Mouse (Mus musculus): ENCODE results near the gene Sec1. TPM values are rescaled to one million over a fixed set of nuclear protein-coding genes. Genes with fewer than 3 reads are reported as not detected.
"Not testable (repeated sequence)": the region's sequence is repeated elsewhere in the genome, so short reads cannot be mapped to it uniquely, and the experiment has no call there.

The Sec1 gene
- polyA plus RNA-seq, 1 experiment from 2014 or later = 2.0 TPM

DNA sequence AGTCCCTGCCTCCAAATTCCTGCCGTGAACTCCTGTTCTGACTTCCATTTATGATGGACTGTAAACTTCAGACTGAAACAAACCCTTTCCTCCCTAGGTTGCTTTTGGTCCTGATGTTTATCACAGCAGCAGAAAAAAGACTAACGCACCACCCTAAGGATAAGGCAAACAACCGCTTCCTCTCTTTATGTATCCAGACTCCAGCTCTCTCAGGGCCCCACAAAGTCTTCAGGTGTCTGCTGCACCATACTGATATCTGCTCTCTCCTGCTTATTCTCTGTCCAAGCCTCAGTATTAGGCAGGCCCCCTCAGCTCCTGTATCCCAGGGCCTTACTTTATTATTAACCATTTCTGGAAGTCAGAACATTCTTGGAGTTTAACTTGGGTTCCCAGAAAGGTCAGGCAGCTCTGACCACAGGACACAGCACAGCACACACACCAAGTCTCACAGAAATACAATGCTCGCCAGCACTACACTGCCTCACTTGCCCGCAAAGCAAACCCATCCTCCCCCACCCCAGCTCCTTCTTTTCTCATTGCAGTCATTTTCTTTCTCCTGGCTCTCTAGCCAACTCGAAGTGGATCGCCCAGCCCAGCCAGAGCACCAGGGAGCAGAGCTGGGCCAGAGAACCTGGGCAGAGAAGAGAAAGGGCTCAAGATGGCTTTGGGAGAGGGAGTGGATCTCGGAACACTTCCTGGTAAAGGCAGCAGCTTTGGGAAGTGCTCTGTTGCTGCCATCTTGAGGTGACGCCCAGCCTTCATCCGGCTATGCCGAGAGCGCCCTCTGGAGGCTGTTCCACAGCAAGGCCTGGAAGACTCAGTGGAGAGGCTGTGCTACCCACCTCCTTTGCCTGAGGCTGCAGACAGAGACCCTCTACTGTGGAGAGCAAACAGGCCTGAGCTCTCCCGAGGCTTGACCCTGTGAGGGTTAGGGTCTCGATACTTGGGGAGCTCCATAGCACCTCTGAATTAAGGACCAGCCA is 11.8 kb downstream of the Sec1 start:
- Histone ChIP-seq H3K27me3 (replicated peaks) (no peaks in the 10 kb centered on the region), H3K9ac (peak overlapping the region; percentile 36; the same call in 1 of the 2 replicates), H3K4me3 (replicated peaks) (no peak overlapping the region), H3K4me1 (replicated peaks) (peaks cover 41% of the 10 kb centered on the region), H3K27ac (peak overlapping the region; percentile 34; the same call in 1 of the 2 replicates), H3K4me2 (replicated peaks) (peak overlapping the region; percentile 49), H3K36me3 (no peaks in the 10 kb centered on the region), H3K9me3 (no peaks in the 10 kb centered on the region)
- WGBS = 28% methylated on average over 14 of the region's 14 CpGs
- peak; percentile 57 for ATAC-seq

DNA sequence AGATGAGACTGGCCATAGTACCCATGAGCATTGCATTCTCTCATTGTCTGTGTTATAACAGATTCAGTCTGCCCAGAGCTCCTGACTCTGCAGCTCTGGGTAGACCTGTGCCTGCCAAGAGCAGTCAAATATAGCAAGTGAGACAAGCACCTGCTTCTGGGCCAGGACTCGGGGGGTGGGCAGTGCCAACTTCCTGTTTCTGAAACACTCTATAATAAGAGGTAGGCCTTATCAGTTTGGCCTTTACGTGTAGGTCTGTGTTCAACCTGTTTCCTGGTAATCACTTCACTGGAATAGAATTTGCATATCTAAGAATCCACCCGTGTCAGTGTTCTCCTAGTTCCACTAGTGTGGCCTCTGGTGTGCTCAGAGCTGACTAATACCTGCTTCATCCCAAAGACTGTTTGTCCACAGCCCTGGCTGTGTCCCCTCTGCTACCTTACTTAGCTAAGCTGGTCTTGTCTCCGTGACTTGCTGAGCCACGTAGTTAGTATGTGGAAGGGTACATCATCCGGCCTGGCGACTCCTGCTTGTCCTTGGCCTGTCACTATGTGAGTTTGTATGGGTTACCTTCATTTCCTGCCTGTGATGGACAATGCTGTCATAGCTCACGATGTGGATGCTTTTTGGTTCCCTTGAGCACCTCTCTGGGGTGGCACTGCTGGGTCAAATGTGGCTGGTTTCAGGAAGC is 13.0 kb downstream of the Sec1 start:
- no peak for ATAC-seq
- H3K27ac ChIP-seq = no peak overlapping the region
- 68% methylated on average over 8 of the region's 8 CpGs for WGBS
- H3K9me3 ChIP-seq = no peaks in the 10 kb centered on the region
- no peaks in the 10 kb centered on the region for H3K27me3 ChIP-seq (replicated peaks)
- H3K4me3 ChIP-seq (replicated peaks) = no peak overlapping the region
- no peak overlapping the region for H3K4me2 ChIP-seq (replicated peaks)
- H3K9ac ChIP-seq = no peak overlapping the region
- no peaks in the 10 kb centered on the region for H3K36me3 ChIP-seq
- peaks cover 36% of the 10 kb centered on the region for H3K4me1 ChIP-seq (replicated peaks)

DNA sequence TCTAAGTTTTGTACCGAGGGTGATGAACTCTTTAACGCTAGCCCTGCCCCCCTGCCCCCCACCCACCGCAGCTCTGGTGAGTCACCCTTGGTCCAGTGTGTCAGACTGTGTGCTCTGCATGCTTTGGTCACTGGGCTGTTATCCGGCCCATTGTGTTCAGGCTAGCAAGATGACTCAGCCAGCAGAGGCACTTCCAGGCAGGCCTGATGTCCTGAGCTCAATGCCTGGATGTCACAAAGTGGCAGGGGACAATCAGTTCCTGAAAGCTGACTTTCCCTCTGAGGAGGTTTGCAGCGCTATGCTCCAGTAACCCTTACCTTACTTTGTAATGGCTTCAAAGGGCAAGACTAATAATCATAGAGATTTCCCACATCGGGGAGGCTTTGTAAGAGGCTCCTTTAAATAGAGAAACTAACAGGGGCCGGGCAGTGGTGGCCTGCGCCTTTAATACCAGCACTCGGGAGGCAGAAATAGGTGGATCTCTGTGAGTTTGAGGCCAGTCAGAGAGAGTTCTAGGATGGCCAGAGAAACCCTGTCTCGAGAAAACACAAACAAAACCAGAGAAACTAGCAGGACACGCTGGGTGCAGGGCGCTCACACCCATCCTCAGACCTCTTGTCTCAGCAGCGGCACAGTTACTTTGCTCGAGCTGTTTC is 14.1 kb downstream of the Sec1 start:
- Histone ChIP-seq H3K9ac (no peak overlapping the region), H3K9me3 (no peaks in the 10 kb centered on the region), H3K4me3 (replicated peaks) (no peak overlapping the region), H3K4me1 (replicated peaks) (peaks cover 25% of the 10 kb centered on the region; the same call in 1 of the 2 replicates), H3K36me3 (no peaks in the 10 kb centered on the region), H3K4me2 (replicated peaks) (no peak overlapping the region), H3K27me3 (replicated peaks) (no peaks in the 10 kb centered on the region), H3K27ac (no peak overlapping the region)
- WGBS = 59% methylated on average over 14 of the region's 14 CpGs
- ATAC-seq = no peak

DNA sequence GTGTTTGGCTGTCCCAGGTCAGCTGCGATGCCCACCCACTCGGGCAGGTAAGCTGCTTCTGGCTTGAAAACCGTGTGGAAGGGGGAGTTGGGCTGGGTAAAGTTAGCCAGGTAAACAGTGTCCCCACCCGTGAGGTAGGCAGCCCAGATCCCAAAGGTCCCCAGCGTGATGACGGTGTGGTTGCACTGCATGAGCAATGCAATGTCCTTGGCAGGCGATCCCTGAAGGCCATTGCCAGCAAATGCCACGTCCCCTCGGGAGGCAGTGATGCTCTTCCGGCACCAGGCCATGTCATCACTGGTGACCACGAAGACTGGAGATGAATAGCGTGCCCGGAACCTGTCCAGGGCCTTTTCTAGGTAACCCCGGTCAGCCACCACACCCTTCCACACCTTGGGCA is 15.7 kb downstream of the Sec1 start:
- H3K27ac ChIP-seq = peak overlapping the region; percentile 18; the same call in 1 of the 2 replicates
- no peak for ATAC-seq

DNA sequence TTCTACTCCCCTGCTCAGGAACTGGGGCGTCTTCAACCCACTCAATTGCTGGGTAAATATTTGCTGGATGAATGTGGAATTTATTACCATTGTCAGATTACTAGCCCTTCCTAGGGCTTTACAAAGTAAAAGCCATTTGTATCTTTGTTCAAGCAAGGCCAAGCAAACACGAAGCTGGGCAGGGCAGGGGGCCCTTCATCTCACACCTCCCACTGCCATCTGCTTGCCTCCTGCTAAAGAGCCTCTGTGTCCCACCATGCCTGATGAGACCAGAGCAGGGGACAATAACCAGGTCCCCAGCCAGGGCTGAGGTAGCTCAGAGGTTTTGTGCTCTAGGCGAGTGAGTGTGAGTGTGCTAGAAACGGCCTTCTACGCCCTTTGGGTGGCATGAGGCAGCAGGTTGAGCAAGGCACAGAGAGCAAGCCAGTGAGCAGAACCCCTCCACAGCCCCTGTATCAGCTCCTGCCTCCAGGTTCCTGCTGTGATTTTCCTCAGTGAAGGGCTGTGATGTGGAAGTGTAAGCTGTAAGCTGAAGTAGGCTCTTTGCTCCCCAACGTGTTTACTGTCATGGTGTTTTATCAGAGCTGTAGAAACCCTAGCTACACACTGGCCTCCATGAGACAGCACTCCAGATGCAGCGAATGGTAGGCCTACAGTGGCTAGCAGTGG is 16.4 kb downstream of the Sec1 start:
- H3K9me3 ChIP-seq = no peaks in the 10 kb centered on the region
- no peak overlapping the region for H3K9ac ChIP-seq
- H3K4me3 ChIP-seq (replicated peaks) = no peak overlapping the region
- no peak overlapping the region for H3K4me2 ChIP-seq (replicated peaks)
- WGBS = 56% methylated on average over 7 of the region's 7 CpGs
- peaks cover 21% of the 10 kb centered on the region; the same call in 1 of the 2 replicates for H3K4me1 ChIP-seq (replicated peaks)
- ATAC-seq = peak; percentile 35
- no peaks in the 10 kb centered on the region for H3K36me3 ChIP-seq
- H3K27me3 ChIP-seq (replicated peaks) = no peaks in the 10 kb centered on the region
- H3K27ac ChIP-seq = peak overlapping the region; percentile 18; the same call in 1 of the 2 replicates

More for the DNA sequence above, 15.7 kb downstream of the Sec1 start:
- H3K36me3 ChIP-seq = no peaks in the 10 kb centered on the region
- H3K4me2 ChIP-seq (replicated peaks) = no peak overlapping the region
- 88% methylated on average over 14 of the region's 14 CpGs for whole genome bisulfite sequencing
- no peak overlapping the region for H3K4me3 ChIP-seq (replicated peaks)
- peaks cover 21% of the 10 kb centered on the region; the same call in 1 of the 2 replicates for H3K4me1 ChIP-seq (replicated peaks)
- no peak overlapping the region for H3K9ac ChIP-seq
- H3K9me3 ChIP-seq = no peaks in the 10 kb centered on the region
- no peaks in the 10 kb centered on the region for H3K27me3 ChIP-seq (replicated peaks)

DNA sequence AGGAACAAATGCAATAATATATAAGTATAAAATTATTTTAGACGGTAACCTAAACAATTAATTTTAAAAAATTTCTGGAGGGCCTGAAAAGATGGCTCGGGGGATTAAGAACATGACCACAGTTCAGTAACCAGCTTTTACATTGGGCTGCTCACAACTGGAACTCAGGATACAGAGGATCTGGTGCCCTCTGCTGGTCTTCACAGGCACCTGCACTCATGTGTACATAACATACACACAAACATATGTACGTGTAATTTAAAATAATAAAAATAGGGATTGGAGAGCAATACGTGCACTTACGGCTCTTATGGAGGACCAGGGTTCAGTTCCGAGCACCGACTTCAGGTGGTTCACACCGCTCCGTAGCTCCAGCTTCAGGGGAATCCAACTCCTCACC is 25.3 kb downstream of the Sec1 start:
- Histone ChIP-seq H3K27ac (no peak overlapping the region), H3K4me2 (replicated peaks) (no peak overlapping the region), H3K4me3 (replicated peaks) (no peak overlapping the region), H3K9me3 (no peaks in the 10 kb centered on the region), H3K27me3 (replicated peaks) (no peaks in the 10 kb centered on the region; the same call in 1 of the 2 replicates), H3K9ac (no peak overlapping the region), H3K4me1 (replicated peaks) (peaks cover 21% of the 10 kb centered on the region), H3K36me3 (no peaks in the 10 kb centered on the region)
- WGBS = 97% methylated on average over 9 of the region's 9 CpGs
- no peak for ATAC-seq

DNA sequence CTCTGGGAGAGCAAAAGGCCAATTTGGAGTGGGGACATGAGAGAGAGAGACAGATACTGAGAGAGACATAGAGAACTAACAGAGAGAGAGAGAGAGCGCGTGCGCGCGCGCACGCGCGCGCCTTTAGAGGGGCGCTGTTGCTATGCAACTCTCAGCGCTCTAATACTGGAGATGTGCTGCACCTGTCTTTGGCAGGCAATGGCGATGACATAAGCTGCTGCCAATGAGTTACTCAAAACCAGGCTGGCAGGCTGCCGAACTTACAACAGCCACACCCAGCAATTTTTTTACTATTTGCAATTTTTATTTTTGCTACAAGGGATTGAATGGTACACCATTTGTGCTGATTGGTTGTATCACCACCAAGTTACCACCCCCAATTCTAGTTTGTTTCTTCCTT is 26.4 kb downstream of the Sec1 start:
- ATAC-seq = no peak
- peaks cover 23% of the 10 kb centered on the region for H3K4me1 ChIP-seq (replicated peaks)
- no peak overlapping the region for H3K9ac ChIP-seq
- no peak overlapping the region for H3K27ac ChIP-seq
- no peaks in the 10 kb centered on the region for H3K36me3 ChIP-seq
- H3K27me3 ChIP-seq (replicated peaks) = no peaks in the 10 kb centered on the region; the same call in 1 of the 2 replicates
- no peak overlapping the region for H3K4me3 ChIP-seq (replicated peaks)
- H3K4me2 ChIP-seq (replicated peaks) = no peak overlapping the region
- 78% methylated on average over 14 of the region's 14 CpGs for WGBS
- H3K9me3 ChIP-seq = no peaks in the 10 kb centered on the region

DNA sequence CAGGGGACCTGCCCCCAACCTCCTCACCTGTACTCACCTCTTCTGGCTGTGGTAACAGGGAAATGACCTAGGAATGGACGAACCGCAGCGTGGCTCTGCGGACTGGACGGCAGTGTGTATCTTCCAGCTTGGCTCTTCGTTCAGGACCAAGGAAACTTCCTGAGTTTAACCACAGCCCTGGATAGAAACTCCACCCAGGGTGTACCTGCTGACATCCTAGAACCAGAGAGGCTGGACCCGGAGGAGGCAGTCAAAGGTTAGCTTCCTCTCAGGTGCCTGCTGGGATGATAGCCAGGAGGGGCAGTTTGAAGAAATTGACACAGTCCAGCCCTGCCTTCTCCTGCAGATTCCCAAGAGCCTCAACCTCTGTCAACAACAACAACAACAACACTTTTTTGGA is 28.0 kb downstream of the Sec1 start, which contains the start of gene Fut2:
TSS of gene Fut2 (minus strand) at position 234 of the 400 bp plus-strand sequence.
- Histone ChIP-seq H3K27me3 (replicated peaks) (no peaks in the 10 kb centered on the region; the same call in 1 of the 2 replicates), H3K9ac (peak within 1 kb of the TSS; percentile 23; the same call in 1 of the 2 replicates), H3K4me3 (replicated peaks) (peak within 1 kb of the TSS; percentile 18), H3K36me3 (no peaks in the 10 kb centered on the region), H3K4me2 (replicated peaks) (peak within 1 kb of the TSS; percentile 33), H3K4me1 (replicated peaks) (peaks cover 23% of the 10 kb centered on the region), H3K27ac (0 out of 2 replicates have a peak within 1 kb of the TSS, but pooled peaks have one; percentile 11), H3K9me3 (no peaks in the 10 kb centered on the region)
- peak; percentile 59; the same call in 1 of the 2 replicates for ATAC-seq
- 67% methylated on average over 7 of the region's 7 CpGs for WGBS

DNA sequence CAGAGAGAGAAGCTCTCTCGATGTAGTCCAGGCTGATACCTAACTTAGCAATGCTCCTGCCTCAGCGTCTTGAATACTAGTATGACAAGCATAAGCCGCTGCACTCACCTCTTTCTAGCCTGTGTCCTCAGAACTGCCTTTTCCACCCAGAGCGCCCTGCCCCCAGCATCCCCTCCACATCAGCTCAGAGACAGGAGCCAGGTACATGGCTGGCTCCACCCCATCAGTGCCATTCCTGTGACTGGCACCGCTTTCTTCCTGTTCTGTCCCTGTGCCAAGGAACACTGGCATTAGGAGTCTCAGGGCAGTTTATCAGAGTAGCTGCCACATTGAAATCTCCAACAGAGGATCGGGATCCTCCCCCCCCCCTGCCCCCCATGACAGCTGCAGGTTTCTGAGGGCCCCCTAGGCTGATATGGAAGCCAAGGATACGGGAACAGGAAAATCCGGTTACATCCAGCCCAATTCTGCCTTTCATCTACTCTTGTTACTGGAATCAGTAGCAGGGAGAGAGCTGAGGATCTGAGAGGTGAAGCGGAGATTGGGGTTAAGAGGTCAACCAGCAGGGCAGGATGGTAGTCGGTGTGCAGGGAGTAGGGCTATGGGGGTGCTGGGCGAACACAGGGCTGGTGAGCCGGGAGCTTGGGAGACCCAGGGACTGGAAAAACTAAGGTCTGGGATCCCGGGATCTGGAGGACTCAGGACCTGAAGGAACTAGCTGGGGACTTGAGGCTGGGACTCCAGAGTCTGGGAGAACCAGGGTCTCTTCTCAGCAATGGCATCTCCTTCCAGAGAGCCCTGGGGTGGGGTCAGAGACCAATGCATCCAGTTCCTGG is 28.7 kb downstream of the Sec1 start:
- WGBS = 39% methylated on average over 13 of the region's 13 CpGs
- Histone ChIP-seq H3K9me3 (no peaks in the 10 kb centered on the region), H3K9ac (peak overlapping the region; percentile 23; the same call in 1 of the 2 replicates), H3K4me1 (replicated peaks) (peaks cover 23% of the 10 kb centered on the region), H3K27me3 (replicated peaks) (no peaks in the 10 kb centered on the region; the same call in 1 of the 2 replicates), H3K27ac (0 out of 2 replicates have a peak overlapping the region, but pooled peaks have one; percentile 11), H3K4me3 (replicated peaks) (peak overlapping the region; percentile 18), H3K4me2 (replicated peaks) (peak overlapping the region; percentile 33), H3K36me3 (no peaks in the 10 kb centered on the region)
- ATAC-seq = peak; percentile 49; the same call in 1 of the 2 replicates

DNA sequence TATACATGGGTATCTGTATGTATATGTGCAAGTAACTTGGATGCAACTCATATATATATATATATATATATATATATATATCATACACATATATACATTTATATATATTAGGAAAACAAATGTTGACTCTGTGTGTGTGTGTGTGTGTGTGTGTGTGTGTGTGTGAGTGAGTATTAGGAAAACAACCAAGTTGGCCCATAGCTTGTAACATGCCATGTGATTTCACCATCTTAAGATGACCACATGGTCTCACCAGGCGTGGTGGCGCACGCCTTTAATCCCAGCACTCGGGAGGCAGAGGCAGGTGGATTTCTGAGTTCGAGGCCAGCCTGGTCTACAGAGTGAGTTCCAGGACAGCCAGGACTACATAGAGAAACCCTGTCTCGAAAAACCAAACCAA is 32.5 kb downstream of the Sec1 start:
- H3K9ac ChIP-seq; H3K4me2 ChIP-seq (replicated peaks): not testable (repeated sequence)
- 87% methylated on average over 6 of the region's 6 CpGs for whole genome bisulfite sequencing

More for the DNA sequence above, 32.5 kb downstream of the Sec1 start:
- not testable (repeated sequence) for H3K36me3 ChIP-seq; H3K27me3 ChIP-seq (replicated peaks); H3K9me3 ChIP-seq; ATAC-seq; H3K4me3 ChIP-seq (replicated peaks); H3K27ac ChIP-seq
- H3K4me1 ChIP-seq (replicated peaks) = peaks cover 21% of the 10 kb centered on the region

Data from intestine, embryonic 15.5 days (tissue).